In the genomic region with DNA sequence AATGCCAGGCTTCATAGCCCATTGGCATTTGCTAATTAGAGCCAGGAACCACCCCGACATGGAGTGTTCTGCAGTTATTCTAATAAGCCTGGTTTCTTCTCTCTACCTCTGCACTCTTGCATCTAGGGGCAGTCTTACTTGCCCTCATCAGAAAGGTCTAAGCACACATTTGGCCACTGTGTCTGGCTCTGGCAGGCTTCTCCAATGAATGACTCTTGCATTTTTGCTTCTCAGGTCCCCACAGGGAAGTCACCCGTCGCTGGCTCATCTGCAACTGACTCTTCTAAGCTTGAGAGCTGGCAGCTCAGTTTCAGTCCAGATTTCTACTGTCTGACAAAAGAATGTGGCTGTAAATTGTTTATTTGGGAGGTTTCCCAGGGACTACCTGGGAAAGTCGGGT, we compare ENCODE assay signal across 35 mouse cellular contexts. TPM values are rescaled to one million over a fixed set of nuclear protein-coding genes. Genes with fewer than 3 reads are reported as not detected.
DNase-seq lines count a peak whose midpoint lies in the region; ATAC-seq and TF ChIP-seq lines count a peak whose summit lies in the region.
"Had no signal": no experiment of that assay in that cellular context is flagged by ENCODE, and none has a peak within 500 bp of the region (broad histone marks: within the 10 kb centered on the region; RNA-seq: fewer than 3 reads in every experiment).

No protein-coding gene starts in this region.

- H3K4me1 ChIP-seq in heart, adult 2 months (ENCODE audit: control insufficient read depth, insufficient read depth, low read length): peaks cover 34% of the 10 kb centered on the region
- H3K4me1 ChIP-seq in heart, embryonic 10.5 days: peaks cover 62% of the 10 kb centered on the region
- peaks cover 34% of the 10 kb centered on the region; the same call in 1 of the 2 replicates for H3K4me1 ChIP-seq in spleen, adult 2 months (ENCODE audit: control insufficient read depth, insufficient read depth, insufficient read length)
- peaks cover 62% of the 10 kb centered on the region for H3K4me1 ChIP-seq in liver, embryonic 15.5 days (replicated peaks)

- no peak for DNase-seq in heart, adult 2 months
- no peak for DNase-seq in heart, embryonic 10.5 days (ENCODE audit: low spot score)
- no peak for DNase-seq in spleen, adult 2 months (ENCODE audit: low read depth in 1 of 2, low spot score in 2 of 2)
- no peak for DNase-seq in spleen, adult 12 weeks (ENCODE audit: low spot score)
- DNase-seq in kidney, adult 8-10 months: no peak
- no peak for DNase-seq in left cerebral cortex, adult 2 months (ENCODE audit: extremely low spot score in 1 of 2, low spot score in 2 of 2)
- DNase-seq: adrenal gland, adult 8-10 months; cerebellum, adult 18-20 months; cerebellum, postnatal 10 days; gastrocnemius, postnatal 25 days; heart, postnatal 4 days; kidney, adult 9 months; kidney, postnatal 25 days; left cerebral cortex, postnatal 4 days; lung, adult 18-20 months; lung, postnatal 14 days; right cerebral cortex, adult 18-20 months; thymus, postnatal 4 days had no signal

- H3K4me2 ChIP-seq in liver, embryonic 15.5 days: no peak overlapping the region
- H3K4me2 ChIP-seq: forebrain, embryonic 12.5 days; heart, embryonic 12.5 days; hindbrain, embryonic 13.5 days had no signal

- no peaks in the 10 kb centered on the region for H3K36me3 ChIP-seq in heart, adult 2 months (ENCODE audit: control insufficient read depth, insufficient read depth, low read length)
- no peaks in the 10 kb centered on the region for H3K36me3 ChIP-seq in heart, embryonic 10.5 days
- no peaks in the 10 kb centered on the region for H3K36me3 ChIP-seq in spleen, adult 2 months (ENCODE audit: control insufficient read depth, insufficient read depth, low read length)
- no peaks in the 10 kb centered on the region for H3K36me3 ChIP-seq in liver, embryonic 15.5 days (replicated peaks)
- H3K36me3 ChIP-seq: forebrain, embryonic 12.5 days; heart, embryonic 12.5 days; hindbrain, embryonic 13.5 days; midbrain, embryonic 10.5 days had no signal

- intact Hi-C loops in heart, adult 2 months (cut with DNase I): no loop called here
- intact Hi-C loops in left cerebral cortex, adult 2 months (cut with DNase I): no loop called here

- TF ChIP-seq POLR2A in heart, adult 2 months (IDR thresholded peaks at IDR 0.05; ENCODE audit: insufficient read depth, low read depth, low read length): no peak
- no peak for TF ChIP-seq POLR2A in spleen, adult 2 months (IDR thresholded peaks at IDR 0.05; ENCODE audit: low read depth, low read length)

- no peak for ATAC-seq in liver, embryonic 15.5 days (ENCODE audit: insufficient read depth)
- ATAC-seq: activated CD4-positive, CD25-positive, alpha-beta regulatory T cell, adult 4 months; intestine, embryonic 16.5 days; midbrain, embryonic 16.5 days had no signal

- WGBS in heart, adult 2 months: 65% methylated on average over 4 of the region's 4 CpGs
- whole genome bisulfite sequencing in heart, embryonic 10.5 days: 72% methylated on average over 4 of the region's 4 CpGs
- 48% methylated on average over 4 of the region's 4 CpGs for WGBS in spleen, adult 2 months
- WGBS in liver, embryonic 15.5 days (ENCODE audit: insufficient replicate concordance): 54% methylated on average over 4 of the region's 4 CpGs

- TF ChIP-seq CTCF in heart, adult 2 months (IDR thresholded peaks at IDR 0.05): no peak
- TF ChIP-seq CTCF in spleen, adult 2 months (IDR thresholded peaks at IDR 0.05; ENCODE audit: extremely low read depth, insufficient read depth, insufficient read length, insufficient replicate concordance): no peak
- no peak for TF ChIP-seq CTCF in left cerebral cortex, adult 2 months (IDR thresholded peaks at IDR 0.05)

- H3K4me3 ChIP-seq in heart, adult 2 months: no peak overlapping the region
- no peak overlapping the region for H3K4me3 ChIP-seq in heart, embryonic 10.5 days
- no peak overlapping the region for H3K4me3 ChIP-seq in spleen, adult 2 months (ENCODE audit: extremely low read depth, insufficient read depth, insufficient read length)
- H3K4me3 ChIP-seq in liver, embryonic 15.5 days (replicated peaks): no peak overlapping the region
- H3K4me3 ChIP-seq in left cerebral cortex, adult 2 months: no peak overlapping the region
- H3K4me3 ChIP-seq: erythroblast, embryonic 14.5 days; forebrain, embryonic 12.5 days; heart, embryonic 12.5 days; hindbrain, embryonic 13.5 days; midbrain, embryonic 10.5 days had no signal

- H3K79me2 ChIP-seq in heart, adult 2 months (replicated peaks; ENCODE audit: control insufficient read depth, insufficient read depth, low read length): peaks cover 4% of the 10 kb centered on the region

- no peaks in the 10 kb centered on the region for H3K9me3 ChIP-seq in heart, embryonic 10.5 days
- no peaks in the 10 kb centered on the region for H3K9me3 ChIP-seq in liver, embryonic 15.5 days (replicated peaks)
- H3K9me3 ChIP-seq: forebrain, embryonic 12.5 days; heart, embryonic 12.5 days; hindbrain, embryonic 13.5 days; midbrain, embryonic 10.5 days had no signal

- no peaks in the 10 kb centered on the region for H3K27me3 ChIP-seq in heart, adult 2 months (ENCODE audit: control insufficient read depth, insufficient read depth, low read length)
- 0 out of 2 replicates have a peak, but pooled peaks cover 4% of the 10 kb centered on the region for H3K27me3 ChIP-seq in heart, embryonic 10.5 days (ENCODE audit: insufficient read depth, poor library complexity, severe bottlenecking)
- H3K27me3 ChIP-seq in spleen, adult 2 months (ENCODE audit: control insufficient read depth, insufficient read depth, low read length): no peaks in the 10 kb centered on the region
- 0 out of 2 replicates have a peak, but pooled peaks cover 3% of the 10 kb centered on the region for H3K27me3 ChIP-seq in liver, embryonic 15.5 days
- H3K27me3 ChIP-seq: heart, embryonic 12.5 days; hindbrain, embryonic 13.5 days had no signal

- H3K9ac ChIP-seq in heart, adult 2 months (ENCODE audit: low read depth, low read length): no peak overlapping the region
- no peak overlapping the region for H3K9ac ChIP-seq in liver, embryonic 15.5 days
- H3K9ac ChIP-seq: forebrain, embryonic 12.5 days; heart, embryonic 12.5 days; hindbrain, embryonic 13.5 days had no signal

- peak overlapping the region; percentile 17; the same call in 1 of the 2 replicates for H3K27ac ChIP-seq in heart, adult 2 months
- H3K27ac ChIP-seq in heart, embryonic 10.5 days: no peak overlapping the region
- peak overlapping the region; percentile 89 for H3K27ac ChIP-seq in spleen, adult 2 months (ENCODE audit: insufficient read depth, low read length)
- peak overlapping the region; percentile 60 for H3K27ac ChIP-seq in liver, embryonic 15.5 days (replicated peaks)
- no peak overlapping the region; the same call in 1 of the 2 replicates for H3K27ac ChIP-seq in left cerebral cortex, adult 2 months
- H3K27ac ChIP-seq: forebrain, embryonic 12.5 days; hindbrain, embryonic 13.5 days; midbrain, embryonic 10.5 days had no signal

- TF ChIP-seq EP300 in heart, adult 2 months (IDR thresholded peaks at IDR 0.05; ENCODE audit: insufficient read depth, low read depth, low read length): no peak

RNA-seq across cellular contexts. Expression of a gene that starts 29.2 kb away (rescaled TPM):
- total RNA-seq in heart, adult 2 months (2021): 10 to 100 TPM; 36.8 to 42.7 TPM
- 33.5 and 35.1 TPM in 2 replicates for polyA plus RNA-seq in heart, adult 2 months (2012; rRNA removed)
- polyA plus RNA-seq in heart, embryonic 10.5 days (2016; fragmentation: Nextera tagmentation; extraction: Ambion mirVana): 15.3 and 19.3 TPM in 2 replicates
- polyA plus RNA-seq in spleen, adult 2 months (2012; rRNA removed): 110 and 131 TPM in 2 replicates
- 4.6 and 5.3 TPM in 2 replicates for polyA plus RNA-seq in liver, embryonic 15.5 days (2015; fragmentation: Nextera tagmentation; extraction: Ambion mirVana)
- 10 to 100 TPM; 10.0 to 10.6 TPM for total RNA-seq in left cerebral cortex, adult 2 months (2021)

RNA-seq across cellular contexts. Expression of a gene that starts 39.3 kb away (rescaled TPM):
- total RNA-seq in heart, adult 2 months (2021): not detected
- 0.59 TPM in 2 replicates for polyA plus RNA-seq in heart, adult 2 months (2012; rRNA removed)
- 0.49 and 0.67 TPM in 2 replicates for polyA plus RNA-seq in heart, embryonic 10.5 days (2016; fragmentation: Nextera tagmentation; extraction: Ambion mirVana)
- polyA plus RNA-seq in spleen, adult 2 months (2012; rRNA removed): 0.18 TPM in 1 of 2 replicates, not detected in the other
- polyA plus RNA-seq in liver, embryonic 15.5 days (2015; fragmentation: Nextera tagmentation; extraction: Ambion mirVana): not detected in 2 replicates
- total RNA-seq in left cerebral cortex, adult 2 months (2021): not detected
- total RNA-seq: adrenal gland, adult 8-10 months; gastrocnemius, postnatal 25 days; heart, postnatal 4 days; layer of hippocampus, adult 18-20 months; layer of hippocampus, postnatal 25 days; left cerebral cortex, postnatal 4 days; megakaryocyte progenitor cell, adult 5-6 weeks; neutrophil, adult 5-6 weeks had no signal
- polyA plus RNA-seq: activated CD4-positive, CD25-positive, alpha-beta regulatory T cell, adult 4 months; cortical plate, adult 2 months; embryonic facial prominence, embryonic 14.5 days; erythroblast, embryonic 14.5 days; forebrain, embryonic 12.5 days; heart, embryonic 12.5 days; heart, postnatal 0 days; hindbrain, embryonic 13.5 days; neural tube, embryonic 11.5 days had no signal

Comparison
In these comparisons a context has a peak if more than half of its experiments do, and no peak if none do; other contexts are left out.
1. H3K27ac ChIP-seq: peak in heart, adult 2 months (single experiment), spleen, adult 2 months (single experiment) and liver, embryonic 15.5 days (single experiment); none in heart, embryonic 10.5 days (single experiment) and left cerebral cortex, adult 2 months (single experiment).